Mouse (Mus musculus): Measurements from ENCODE around the gene Adamts18.

Adamts18 gene

DNA sequence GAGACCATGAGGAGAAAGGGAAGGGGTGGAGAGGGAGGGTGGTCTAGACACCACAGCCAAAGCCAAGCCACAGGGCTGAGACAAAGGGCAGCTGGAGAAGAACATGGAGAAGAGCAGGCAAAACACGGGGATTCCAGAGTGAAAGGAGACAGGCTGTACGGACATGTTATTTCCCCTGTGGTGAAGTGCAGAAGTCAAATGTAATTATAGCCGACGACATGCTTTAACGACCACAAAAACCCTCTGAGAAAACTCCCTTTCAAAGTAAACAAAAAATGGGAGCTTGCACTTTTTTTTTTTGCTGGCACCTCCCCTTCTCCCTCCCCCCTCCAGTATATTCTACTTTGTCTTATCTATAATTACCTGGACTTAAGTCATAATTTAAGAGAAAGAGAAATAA is 92.7 kb downstream of the Adamts18 start:
- no peak for DNase-seq (ENCODE audit: low spot score in 2 of 2)

GRCm38 (mm10) chr8:113753153-113753552 is 95.4 kb downstream of the Adamts18 start:
- DNase-seq (ENCODE audit: low spot score in 2 of 2): no peak

DNA sequence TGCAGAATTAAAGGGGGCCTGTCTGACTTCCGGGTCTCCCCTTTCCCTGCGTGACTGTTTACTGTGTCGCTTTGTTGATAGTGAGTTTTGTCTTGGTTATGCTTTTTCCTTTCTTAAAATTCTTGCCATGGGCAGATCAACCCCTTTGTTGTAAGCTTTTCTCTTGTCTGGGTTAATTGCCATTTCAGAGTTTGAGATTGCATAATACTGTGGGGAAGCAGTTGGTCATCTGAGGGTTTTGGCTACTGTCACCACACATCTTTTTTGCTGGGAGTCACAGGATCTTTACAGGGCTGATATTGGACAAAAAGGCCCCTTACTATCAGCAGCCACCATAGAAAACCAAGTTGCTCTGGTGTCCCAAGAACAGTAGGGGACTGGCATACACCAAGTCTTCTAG is 96.2 kb downstream of the Adamts18 start:
- no peak for DNase-seq (ENCODE audit: low spot score in 2 of 2)

DNA sequence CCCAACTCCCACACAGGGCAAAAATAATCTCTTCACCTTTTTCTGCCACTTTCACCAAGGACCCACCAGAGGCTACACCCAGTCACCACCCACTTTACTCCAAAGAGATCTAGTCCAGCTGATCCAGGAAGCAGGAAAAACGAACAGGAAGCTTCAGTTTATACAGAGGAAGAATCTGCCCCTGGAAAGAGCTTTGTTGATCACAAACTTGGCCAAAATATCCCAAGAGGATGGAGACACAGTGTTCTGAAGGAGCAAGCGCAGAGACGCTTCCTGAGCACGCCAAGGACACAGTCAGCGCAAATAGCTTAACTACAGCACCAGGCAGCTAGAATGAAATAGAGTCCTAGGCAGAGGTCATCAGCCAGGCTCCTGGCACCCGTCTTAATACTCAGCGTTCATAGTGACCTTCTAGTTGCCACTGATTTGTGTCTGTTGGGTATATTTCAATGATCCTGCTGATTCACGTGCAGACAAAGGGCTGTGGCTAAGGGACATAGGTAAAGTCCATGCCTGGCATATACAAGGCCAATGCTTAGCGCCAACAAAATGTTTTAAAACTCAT is 113.0 kb downstream of the Adamts18 start:
- DNase-seq (ENCODE audit: low spot score in 2 of 2): no peak

- no peak for DNase-seq (ENCODE audit: low spot score in 2 of 2)
These were observed 123.2 kb downstream of the Adamts18 start for GRCm38 (mm10) chr8:113725331-113725730.

GRCm38 (mm10) chr8:113723873-113724538 is 124.5 kb downstream of the Adamts18 start:
- DNase-seq (ENCODE audit: low spot score in 2 of 2): no peak

DNA sequence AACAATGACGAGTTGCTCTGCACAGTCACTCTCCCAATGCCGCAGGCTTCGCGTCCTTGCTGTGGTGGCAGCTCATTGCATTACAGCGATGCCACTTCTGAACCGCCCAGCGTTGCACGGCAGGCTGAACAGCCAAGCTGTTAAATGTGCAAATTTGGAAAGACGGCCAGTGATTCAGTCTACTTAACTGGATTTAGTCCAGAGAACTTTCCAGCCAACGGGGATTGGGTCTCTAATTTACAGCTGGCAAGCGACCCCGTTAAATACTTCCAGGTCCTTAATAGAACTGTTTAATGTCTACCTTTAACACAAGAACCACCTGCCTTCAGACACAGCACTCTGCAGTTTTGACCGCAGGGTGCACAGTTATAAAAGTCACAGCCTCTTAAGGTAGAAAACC is 127.1 kb downstream of the Adamts18 start:
- DNase-seq (ENCODE audit: low spot score in 2 of 2): peak; percentile 15 to 21

DNA sequence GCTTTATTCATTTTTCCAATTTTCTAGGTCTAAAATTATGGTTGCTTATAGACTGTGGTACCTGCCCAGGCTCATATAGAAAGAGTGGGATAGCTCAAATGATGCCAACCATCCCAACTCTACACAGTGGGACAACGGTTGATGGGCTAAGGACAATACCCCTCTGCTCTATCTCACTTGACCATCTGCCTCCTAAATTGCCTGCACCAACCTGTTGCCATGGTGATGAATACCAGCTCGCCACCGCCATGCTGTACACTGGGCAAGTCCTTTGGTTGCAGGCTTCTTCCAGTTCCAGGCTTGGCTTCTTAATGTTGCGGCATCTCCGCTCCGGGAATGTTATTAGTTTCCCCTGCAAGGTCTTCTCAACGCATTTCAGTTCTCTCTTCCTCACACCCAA is 143.6 kb downstream of the Adamts18 start:
- DNase-seq (ENCODE audit: low spot score in 2 of 2): no peak

DNA sequence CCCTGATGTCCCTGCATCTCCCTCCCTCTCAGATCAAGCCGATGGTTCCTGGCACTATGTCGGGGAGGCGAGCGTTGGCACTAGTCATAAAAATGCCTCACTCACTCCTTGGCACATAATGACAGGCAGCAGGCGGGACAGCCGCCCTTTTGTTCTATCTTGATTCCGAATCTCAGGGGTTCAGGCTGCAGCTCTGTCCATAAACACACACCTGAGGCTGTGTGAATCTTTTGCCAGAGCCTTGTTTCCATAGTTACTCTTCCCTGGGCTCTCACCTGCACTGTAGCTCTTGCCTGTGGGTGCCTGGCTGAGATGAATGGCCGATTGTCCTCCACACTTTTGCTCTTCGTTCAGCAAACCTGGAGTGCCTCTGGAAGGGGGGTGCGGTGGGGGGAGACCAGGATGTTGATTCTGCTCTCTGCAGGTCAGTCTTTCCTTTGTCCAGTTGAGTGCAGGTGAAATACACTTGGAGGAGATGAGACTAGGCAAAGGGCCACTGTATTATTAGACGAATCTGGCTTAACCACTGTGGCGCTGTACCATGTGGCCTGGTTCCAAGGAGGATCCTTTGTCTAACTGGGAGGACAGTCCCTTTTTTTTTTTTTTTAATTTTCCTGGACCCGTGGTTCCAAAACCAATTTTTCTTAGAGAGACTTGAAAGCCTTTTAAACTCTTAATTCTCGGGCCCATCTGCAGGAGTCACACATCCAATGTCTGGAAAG is 156.8 kb downstream of the Adamts18 start:
- DNase-seq (ENCODE audit: low spot score in 2 of 2): no peak

GRCm38 (mm10) chr8:113688543-113688915 is 160.0 kb downstream of the Adamts18 start:
- no peak for DNase-seq (ENCODE audit: low spot score in 2 of 2)

- no peak for DNase-seq (ENCODE audit: low spot score in 2 of 2)
These were observed 160.5 kb downstream of the Adamts18 start for GRCm38 (mm10) chr8:113687889-113688542.

DNA sequence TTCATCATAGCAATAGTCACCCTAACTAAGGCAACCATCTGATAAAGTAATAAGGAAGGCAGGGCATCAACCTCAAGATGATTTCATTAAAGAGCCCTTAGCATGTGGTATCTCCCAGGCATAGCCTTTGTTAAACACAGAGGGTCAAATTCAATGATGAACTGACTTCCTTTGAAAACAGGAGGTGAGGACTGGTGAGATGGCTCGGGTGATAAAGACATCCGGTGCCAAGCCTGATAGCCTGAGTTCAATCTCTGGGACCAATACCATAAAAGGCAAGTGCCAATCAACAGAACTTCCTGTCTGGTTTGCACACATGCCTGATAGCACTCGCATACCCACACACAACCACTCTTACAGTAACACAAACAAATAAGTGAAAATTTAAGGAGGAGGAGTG is 169.2 kb downstream of the Adamts18 start:
- DNase-seq (ENCODE audit: low spot score in 2 of 2): no peak

DNA sequence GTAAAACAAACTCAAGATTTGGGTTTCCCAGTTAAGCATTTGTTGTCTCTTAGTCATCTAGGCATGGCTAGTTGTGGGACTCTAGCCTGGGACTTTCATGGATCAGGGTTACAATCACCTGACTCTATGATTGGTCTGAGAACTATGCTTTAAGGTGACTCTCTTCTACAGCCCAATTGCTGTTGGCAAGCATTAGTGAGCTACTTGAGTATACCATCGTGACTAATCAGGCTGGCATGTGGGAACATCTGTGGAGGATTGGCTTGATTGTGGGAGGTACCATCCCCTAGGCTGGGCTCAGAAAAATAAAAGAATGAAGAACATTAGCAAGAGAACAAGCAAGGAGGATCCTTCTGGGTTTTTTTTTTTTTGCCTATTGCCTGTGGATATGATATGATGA is 171.7 kb downstream of the Adamts18 start:
- no peak for DNase-seq (ENCODE audit: low spot score in 2 of 2)

DNA sequence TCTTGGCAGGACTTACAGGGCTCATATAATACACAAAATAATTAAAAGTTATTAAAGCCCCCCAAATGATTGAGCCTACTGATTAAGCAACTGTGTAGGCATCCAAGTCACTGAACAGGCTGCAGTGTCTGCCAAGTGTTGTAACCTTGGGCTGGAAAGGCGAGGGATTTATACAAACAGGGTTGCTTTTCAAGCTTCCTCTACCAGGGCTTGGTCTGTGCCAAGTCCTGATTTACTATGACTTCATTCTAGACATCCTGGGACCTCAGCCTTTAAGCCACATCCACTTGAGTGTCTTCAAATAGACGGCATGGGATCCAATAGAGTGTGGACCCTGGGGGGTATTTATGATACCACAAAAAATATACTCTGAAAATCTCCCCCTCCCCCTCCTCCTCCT is 173.3 kb downstream of the Adamts18 start:
- no peak for DNase-seq (ENCODE audit: low spot score in 2 of 2)

- no peak for DNase-seq (ENCODE audit: low spot score in 2 of 2)
These were observed 173.9 kb downstream of the Adamts18 start for GRCm38 (mm10) chr8:113674611-113675010.

- no peak for DNase-seq (ENCODE audit: low spot score in 2 of 2)
These were observed 175.2 kb downstream of the Adamts18 start for GRCm38 (mm10) chr8:113673300-113673699.

GRCm38 (mm10) chr8:113672599-113673255 is 175.8 kb downstream of the Adamts18 start:
- DNase-seq (ENCODE audit: low spot score in 2 of 2): no peak

- no peak for DNase-seq (ENCODE audit: low spot score in 2 of 2)
These were observed 178.6 kb downstream of the Adamts18 start for GRCm38 (mm10) chr8:113669924-113670323.

DNA sequence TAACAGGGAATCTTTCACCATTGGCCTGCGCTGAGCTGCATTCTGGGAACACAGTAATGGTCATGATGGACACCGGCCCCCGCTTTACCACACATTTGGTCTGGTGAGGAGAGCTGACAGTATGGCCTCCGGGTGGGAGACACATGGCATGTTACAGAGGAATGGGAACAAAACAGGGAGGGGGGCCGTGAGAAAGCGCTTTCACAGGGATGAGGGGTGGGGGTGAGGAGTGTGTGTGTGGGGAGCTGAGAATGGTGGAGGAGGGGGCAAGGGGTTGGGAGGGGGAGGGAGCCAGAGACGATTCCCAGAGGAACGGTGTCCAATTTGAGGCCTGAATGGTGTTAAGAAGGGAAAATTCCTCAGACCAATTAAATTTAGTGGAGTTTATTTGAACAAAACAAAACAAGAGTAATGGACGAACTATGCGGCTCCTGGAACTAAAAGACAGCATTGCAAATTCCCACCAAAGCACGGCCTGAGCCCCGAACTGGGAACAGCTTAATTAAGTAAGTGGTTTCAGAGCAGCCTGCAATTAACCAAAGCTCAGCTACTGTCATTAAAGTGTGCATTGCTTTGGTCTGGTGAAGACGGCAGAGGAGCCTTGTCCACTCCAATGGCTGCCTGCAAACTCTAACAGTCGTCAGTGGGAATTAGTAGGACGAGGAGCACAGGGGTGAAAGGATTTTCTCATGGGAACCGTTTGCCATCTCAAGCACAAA is 181.7 kb downstream of the Adamts18 start:
- DNase-seq (ENCODE audit: low spot score in 2 of 2): no peak

DNA sequence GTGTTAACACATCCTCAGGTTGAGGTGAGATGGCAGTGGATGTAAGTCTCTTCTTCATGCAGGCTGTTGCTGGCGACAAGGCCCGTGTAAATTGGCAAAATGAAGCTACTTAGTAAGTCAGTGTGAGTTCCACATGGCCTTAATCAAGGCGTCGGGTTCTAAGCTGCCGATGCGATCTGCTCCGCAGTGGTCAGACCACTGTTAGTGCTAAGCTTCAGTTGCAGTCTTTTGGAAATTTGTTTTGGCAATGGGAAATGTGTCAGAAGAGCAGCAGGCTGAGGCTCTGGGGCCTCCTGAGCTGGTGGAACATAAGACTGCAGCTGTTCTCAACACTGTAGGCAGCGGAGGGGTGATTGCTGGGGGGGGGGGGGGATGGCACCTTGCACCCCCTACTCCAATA is 182.6 kb downstream of the Adamts18 start:
- DNase-seq (ENCODE audit: low spot score in 2 of 2): no peak

GRCm38 (mm10) chr8:113665036-113665435 is 183.5 kb downstream of the Adamts18 start:
- no peak for DNase-seq (ENCODE audit: low spot score in 2 of 2)

Measured in right cerebral cortex, adult 2 months (tissue).